Mouse (Mus musculus) liver, embryonic 13.5 days (tissue): Measurements from ENCODE around the gene Uqcc1. TPM values are rescaled to one million over a fixed set of nuclear protein-coding genes. Genes with fewer than 3 reads are reported as not detected.

Source experiments
- ATAC-seq: fragments of 200-750 bp; cut with Nextera tagmentation; 2 replicates; pipeline ENCODE4 v1.8.0; 2017; ENCODE audit warnings: low read depth, mild to moderate bottlenecking, moderate number of reproducible peaks, moderate library complexity
- DNase-seq: peaks from one replicate; pipeline ENCODE4 v3.0.0; 2022
- H3K27ac ChIP-seq: fragments of 300-500 bp; sonication (generic); 2 replicates; pipeline ENCODE4 v1.5.1; 2015; ENCODE audit warnings: moderate library complexity, mild to moderate bottlenecking, inconsistent platforms
- H3K27me3 ChIP-seq: fragments of 300-500 bp; sonication (generic); 2 replicates; pipeline ENCODE4 v1.6.1; 2015; ENCODE audit warnings: mild to moderate bottlenecking, inconsistent platforms
- H3K36me3 ChIP-seq: fragments of 300-500 bp; sonication (generic); 2 replicates; pipeline ENCODE4 v1.6.1; 2015; ENCODE audit warnings: mild to moderate bottlenecking, inconsistent platforms
- H3K4me1 ChIP-seq: fragments of 300-500 bp; sonication (generic); replicated peaks from 2 replicates; pipeline ENCODE4 v1.6.1; 2015; ENCODE audit warnings: inconsistent platforms
- H3K4me2 ChIP-seq: fragments of 300-500 bp; sonication (generic); 2 replicates; pipeline ENCODE4 v1.6.1; 2015; ENCODE audit warnings: inconsistent platforms, mild to moderate bottlenecking, moderate library complexity
- H3K4me3 ChIP-seq: fragments of 300-500 bp; sonication (generic); replicated peaks from 2 replicates; pipeline ENCODE4 v1.5.1; 2015; ENCODE audit warnings: mild to moderate bottlenecking, inconsistent platforms
- H3K9ac ChIP-seq: fragments of 300-500 bp; sonication (generic); 2 replicates; pipeline ENCODE4 v1.6.1; 2015; ENCODE audit warnings: mild to moderate bottlenecking, inconsistent platforms
- H3K9me3 ChIP-seq: fragments of 300-500 bp; sonication (generic); replicated peaks from 2 replicates; pipeline ENCODE4 v1.6.1; 2016; ENCODE audit warnings: inconsistent platforms
- WGBS: fragments of 180-500 bp; shearing (Covaris S2); methylation state at CpG from one replicate; pipeline ENCODE4 v1.1.7; 2015; ENCODE audit not compliant: insufficient replicate concordance; 5-methylcytosine and 5-hydroxymethylcytosine counted together
- polyA plus RNA-seq: library from polyadenylated mRNA; unstranded; fragments of >200 nt; fragmentation: Nextera tagmentation; extraction: Ambion mirVana; gene quantifications from 2 replicates; pipeline ENCODE4 v1.2.1, GENCODE M21; 2015

Gene Uqcc1
- polyA plus RNA-seq: 49.5 and 52.3 TPM in 2 replicates

GRCm38 (mm10) chr2:155929531-155930442 is at the start of gene Uqcc1:
Gene Uqcc1, minus strand, starts transcription at chr2:155930310.
- Histone ChIP-seq H3K36me3 (peaks cover 3% of the 10 kb centered on the region; the same call in 1 of the 2 replicates), H3K9me3 (no peaks in the 10 kb centered on the region), H3K4me3 (peak within 1 kb of the TSS; percentile 75), H3K4me2 (peak within 1 kb of the TSS; percentile 80), H3K4me1 (peaks cover 32% of the 10 kb centered on the region), H3K9ac (peak within 1 kb of the TSS; percentile 78), H3K27ac (peak within 1 kb of the TSS; percentile 81), H3K27me3 (no peaks in the 10 kb centered on the region)
- WGBS: under 1% methylated on average over 38 of the region's 38 CpGs
- DNase-seq: peak; percentile 89
- peak; percentile 91 for ATAC-seq

- Histone ChIP-seq H3K27me3 (no peaks in the 10 kb centered on the region), H3K36me3 (peaks cover 87% of the 10 kb centered on the region), H3K4me3 (peak overlapping the region; percentile 4; the same call in 1 of the 2 replicates), H3K4me2 (peak overlapping the region; percentile 38), H3K9ac (no peak overlapping the region), H3K9me3 (no peaks in the 10 kb centered on the region), H3K27ac (peak overlapping the region; percentile 66; the same call in 1 of the 2 replicates), H3K4me1 (0 out of 2 replicates have a peak, but pooled peaks cover 10% of the 10 kb centered on the region)
- 30% methylated on average over 5 of the region's 5 CpGs for WGBS
- ATAC-seq: peak; percentile 34; the same call in 1 of the 2 replicates
- no peak for DNase-seq
These were observed 49.4 kb upstream of the Uqcc1 start for GRCm38 (mm10) chr2:155979328-155979991.

- peaks cover 19% of the 10 kb centered on the region for H3K4me1 ChIP-seq
- no peak for ATAC-seq
- H3K36me3 ChIP-seq: peaks cover 83% of the 10 kb centered on the region
- no peak for DNase-seq
- 80% methylated on average over 14 of the region's 14 CpGs for WGBS
- H3K27ac ChIP-seq: no peak overlapping the region
- H3K4me3 ChIP-seq: no peak overlapping the region
- no peak overlapping the region for H3K9ac ChIP-seq
- H3K9me3 ChIP-seq: no peaks in the 10 kb centered on the region
- no peaks in the 10 kb centered on the region for H3K27me3 ChIP-seq
- no peak overlapping the region for H3K4me2 ChIP-seq
These were observed 44.1 kb upstream of the Uqcc1 start for GRCm38 (mm10) chr2:155974087-155974731.

GRCm38 (mm10) chr2:155973348-155973747 is 43.2 kb upstream of the Uqcc1 start:
- DNase-seq: no peak
- peaks cover 87% of the 10 kb centered on the region for H3K36me3 ChIP-seq
- ATAC-seq: peak; percentile 50
- 46% methylated on average over 6 of the region's 6 CpGs for WGBS
- H3K4me2 ChIP-seq: no peak overlapping the region
- H3K9ac ChIP-seq: peak overlapping the region; percentile 36; the same call in 1 of the 2 replicates
- H3K27ac ChIP-seq: no peak overlapping the region; the same call in 1 of the 2 replicates
- H3K9me3 ChIP-seq: no peaks in the 10 kb centered on the region
- no peak overlapping the region for H3K4me3 ChIP-seq
- peaks cover 14% of the 10 kb centered on the region for H3K4me1 ChIP-seq
- no peaks in the 10 kb centered on the region for H3K27me3 ChIP-seq

GRCm38 (mm10) chr2:155962991-155963390 is 32.9 kb upstream of the Uqcc1 start:
- Histone ChIP-seq H3K4me1 (0 out of 2 replicates have a peak, but pooled peaks cover 2% of the 10 kb centered on the region), H3K4me2 (no peak overlapping the region), H3K27me3 (no peaks in the 10 kb centered on the region), H3K36me3 (peaks cover 56% of the 10 kb centered on the region), H3K9ac (no peak overlapping the region), H3K27ac (no peak overlapping the region), H3K9me3 (no peaks in the 10 kb centered on the region), H3K4me3 (no peak overlapping the region)
- ATAC-seq (no peak), DNase-seq (no peak)
- 76% methylated on average over 1 of the region's 1 CpGs for WGBS

- DNase-seq (no peak), ATAC-seq (no peak)
- peaks cover 13% of the 10 kb centered on the region for H3K4me1 ChIP-seq
- peaks cover 45% of the 10 kb centered on the region for H3K36me3 ChIP-seq
- no peak overlapping the region for H3K4me3 ChIP-seq
- no peak overlapping the region; the same call in 1 of the 2 replicates for H3K27ac ChIP-seq
- H3K4me2 ChIP-seq: no peak overlapping the region
- H3K27me3 ChIP-seq: no peaks in the 10 kb centered on the region
- WGBS: 83% methylated on average over 10 of the region's 10 CpGs
- no peak overlapping the region for H3K9ac ChIP-seq
- H3K9me3 ChIP-seq: no peaks in the 10 kb centered on the region
These were observed 31.8 kb upstream of the Uqcc1 start for GRCm38 (mm10) chr2:155961862-155962261.

GRCm38 (mm10) chr2:155959981-155960380 is 29.9 kb upstream of the Uqcc1 start:
- Histone ChIP-seq H3K27me3 (no peaks in the 10 kb centered on the region), H3K4me3 (no peak overlapping the region), H3K9me3 (no peaks in the 10 kb centered on the region), H3K27ac (no peak overlapping the region), H3K4me1 (peaks cover 19% of the 10 kb centered on the region), H3K36me3 (peaks cover 28% of the 10 kb centered on the region), H3K4me2 (no peak overlapping the region), H3K9ac (no peak overlapping the region)
- ATAC-seq: no peak
- WGBS: 84% methylated on average over 5 of the region's 5 CpGs
- DNase-seq: no peak

GRCm38 (mm10) chr2:155956134-155957059 is 26.3 kb upstream of the Uqcc1 start, which contains the start of gene Cep250:
Gene Cep250, plus strand, starts transcription at chr2:155956458.
- Histone ChIP-seq H3K4me2 (peak within 1 kb of the TSS; percentile 99), H3K9me3 (no peaks in the 10 kb centered on the region), H3K27me3 (peaks cover 11% of the 10 kb centered on the region; the same call in 1 of the 2 replicates), H3K27ac (peak within 1 kb of the TSS; percentile 81), H3K36me3 (no peaks in the 10 kb centered on the region), H3K4me3 (peak within 1 kb of the TSS; percentile 88), H3K9ac (peak within 1 kb of the TSS; percentile 94), H3K4me1 (peaks cover 26% of the 10 kb centered on the region)
- under 1% methylated on average over 58 of the region's 59 CpGs for WGBS
- DNase-seq (peak; percentile 81), ATAC-seq (peak; percentile 100)

GRCm38 (mm10) chr2:155952006-155952405 is 21.9 kb upstream of the Uqcc1 start:
- Histone ChIP-seq H3K27me3 (peaks cover 13% of the 10 kb centered on the region; the same call in 1 of the 2 replicates), H3K4me1 (peaks cover 31% of the 10 kb centered on the region), H3K4me3 (no peak overlapping the region), H3K4me2 (no peak overlapping the region), H3K36me3 (no peaks in the 10 kb centered on the region), H3K9me3 (no peaks in the 10 kb centered on the region), H3K9ac (no peak overlapping the region), H3K27ac (no peak overlapping the region)
- no peak for DNase-seq
- no peak for ATAC-seq

GRCm38 (mm10) chr2:155949362-155949761 is 19.3 kb upstream of the Uqcc1 start:
- H3K4me2 ChIP-seq: no peak overlapping the region
- no peaks in the 10 kb centered on the region for H3K9me3 ChIP-seq
- no peak overlapping the region for H3K27ac ChIP-seq
- peaks cover 10% of the 10 kb centered on the region; the same call in 1 of the 2 replicates for H3K27me3 ChIP-seq
- WGBS: 64% methylated on average over 6 of the region's 6 CpGs
- peaks cover 32% of the 10 kb centered on the region for H3K4me1 ChIP-seq
- no peaks in the 10 kb centered on the region for H3K36me3 ChIP-seq
- no peak overlapping the region for H3K9ac ChIP-seq
- DNase-seq: no peak
- H3K4me3 ChIP-seq: no peak overlapping the region
- ATAC-seq: no peak
